Mouse (Mus musculus): ENCODE measurements around the gene Ung.

GRCm38 (mm10) chr5:114126008-114126407 lies 4.2 kb upstream of the Ung start:
- TF ChIP-seq CTCF (IDR thresholded peaks at IDR 0.05; ENCODE audit: extremely low read depth, insufficient read depth, insufficient read length, insufficient replicate concordance) (no peak), POLR2A (IDR thresholded peaks at IDR 0.05; ENCODE audit: low read depth, low read length) (no peak)

Data from spleen, adult 2 months (tissue).